Mouse (Mus musculus) thymus, adult 2 months (tissue): ENCODE measurements around the gene Ube2d3.

ENCODE experiments used
- CTCF ChIP-seq: fragments of 200-500 bp; IDR thresholded peaks from 2 replicates; pipeline ENCODE4 v1.5.1; 2012; ENCODE audit warnings: mild to moderate bottlenecking, control low read depth, low read length, moderate library complexity, borderline replicate concordance; ENCODE audit not compliant: control insufficient read depth, poor library complexity, insufficient read depth; ENCODE audit errors: extremely low read depth
- POLR2A ChIP-seq: fragments of 200-500 bp; IDR thresholded peaks from 2 replicates; pipeline ENCODE4 v1.6.1; 2012; ENCODE audit warnings: mild to moderate bottlenecking, low read length, control low read depth, moderate library complexity; ENCODE audit not compliant: control insufficient read depth, poor library complexity, insufficient read depth; ENCODE audit errors: extremely low read depth

DNA sequence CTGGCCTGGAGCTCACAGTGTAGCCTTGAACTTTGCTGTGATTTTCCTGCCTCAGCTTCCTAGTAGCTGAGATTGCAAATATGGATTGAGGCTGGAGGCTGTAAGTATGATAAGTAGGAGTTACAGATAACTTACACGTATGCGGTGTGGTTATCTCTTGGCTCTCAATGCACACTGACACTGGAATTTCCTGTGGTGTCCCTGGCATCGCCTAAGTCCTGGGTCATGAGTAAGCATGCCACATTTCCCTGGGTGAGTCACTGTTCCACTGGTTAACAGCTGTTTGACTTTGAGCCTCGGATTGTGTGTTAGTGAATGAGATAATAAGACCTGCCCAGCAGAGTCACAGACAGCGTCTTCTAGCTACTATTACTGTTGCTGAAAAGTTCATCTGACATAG lies 60.9 kb downstream of the Ube2d3 start:
- TF ChIP-seq CTCF: no peak
- TF ChIP-seq POLR2A: no peak
